Mouse (Mus musculus): Measurements from ENCODE around the gene Esrp2. TPM values are rescaled to one million over a fixed set of nuclear protein-coding genes. Genes with fewer than 3 reads are reported as not detected.

Gene Esrp2
- polyA plus RNA-seq, 1 experiment: 0.04 TPM

- no peaks in the 10 kb centered on the region for H3K79me3 ChIP-seq (ENCODE audit: low read depth)
- no peaks in the 10 kb centered on the region for H3K27me3 ChIP-seq (ENCODE audit: control insufficient read depth, insufficient read depth, insufficient read length)
Observed at GRCm38 (mm10) chr8:106137218-106137905, 588 bp upstream of the Esrp2 start.

DNA sequence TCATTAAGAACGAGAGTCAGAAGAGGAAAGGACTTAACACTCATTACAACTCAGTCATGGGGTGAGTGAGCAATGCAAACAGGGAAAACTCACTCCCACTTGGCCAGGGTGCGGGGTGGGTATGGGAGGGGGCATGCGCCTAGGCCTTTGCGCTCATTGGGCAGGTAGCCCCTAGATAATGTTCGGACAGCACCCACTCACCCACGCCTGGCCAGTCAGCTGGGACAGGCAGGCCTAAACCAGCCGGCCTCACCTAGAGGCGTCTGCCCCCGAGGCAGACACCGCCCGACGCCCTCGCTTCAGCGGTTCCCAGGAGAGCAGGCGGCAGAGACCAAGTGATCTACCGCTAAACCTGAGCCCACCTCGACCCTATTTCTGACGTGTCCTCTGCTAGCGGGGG lies 1.1 kb downstream of the Esrp2 start:
- Histone ChIP-seq H3K79me3 (ENCODE audit: low read depth) (no peaks in the 10 kb centered on the region), H3K36me3 (ENCODE audit: control insufficient read depth, insufficient read depth) (peaks cover 3% of the 10 kb centered on the region), H3ac (ENCODE audit: control insufficient read depth, insufficient read length, low read depth) (no peak overlapping the region), H3K4me3 (ENCODE audit: insufficient read depth, poor library complexity, severe bottlenecking) (no peak overlapping the region), H3K27me3 (ENCODE audit: control insufficient read depth, insufficient read depth, insufficient read length) (no peaks in the 10 kb centered on the region), H3K79me2 (ENCODE audit: control insufficient read depth, insufficient read depth) (no peaks in the 10 kb centered on the region)
- TF ChIP-seq MAX (IDR thresholded peaks at IDR 0.05) (no peak), USF1 (IDR thresholded peaks at IDR 0.05; ENCODE audit: low read depth) (no peak), FOSL1 (IDR thresholded peaks at IDR 0.05; ENCODE audit: insufficient read depth, low read length, poor library complexity, severe bottlenecking) (no peak), MYOD1 (IDR thresholded peaks at IDR 0.05; ENCODE audit: control insufficient read depth, insufficient read length, low read depth) (no peak), MYOG (IDR thresholded peaks at IDR 0.05; ENCODE audit: control insufficient read depth, extremely low read depth, insufficient read length) (no peak), CEBPB (IDR thresholded peaks at IDR 0.05; ENCODE audit: low read depth) (no peak), CTCF (IDR thresholded peaks at IDR 0.05; ENCODE audit: control insufficient read depth, insufficient read depth, insufficient read length) (no peak)

More at GRCm38 (mm10) chr8:106137218-106137905, 588 bp upstream of the Esrp2 start:
- Histone ChIP-seq H3K36me3 (ENCODE audit: control insufficient read depth, insufficient read depth) (peaks cover 3% of the 10 kb centered on the region), H3K4me3 (ENCODE audit: insufficient read depth, poor library complexity, severe bottlenecking) (no peak overlapping the region), H3ac (ENCODE audit: control insufficient read depth, insufficient read length, low read depth) (no peak overlapping the region), H3K79me2 (ENCODE audit: control insufficient read depth, insufficient read depth) (no peaks in the 10 kb centered on the region)
- TF ChIP-seq CEBPB (IDR thresholded peaks at IDR 0.05; ENCODE audit: low read depth): no peak
- TF ChIP-seq USF1 (IDR thresholded peaks at IDR 0.05; ENCODE audit: low read depth): no peak
- no peak for TF ChIP-seq MYOD1 (IDR thresholded peaks at IDR 0.05; ENCODE audit: control insufficient read depth, insufficient read length, low read depth)
- no peak for TF ChIP-seq MAX (IDR thresholded peaks at IDR 0.05)
- TF ChIP-seq CTCF (IDR thresholded peaks at IDR 0.05; ENCODE audit: control insufficient read depth, insufficient read depth, insufficient read length): no peak

DNA sequence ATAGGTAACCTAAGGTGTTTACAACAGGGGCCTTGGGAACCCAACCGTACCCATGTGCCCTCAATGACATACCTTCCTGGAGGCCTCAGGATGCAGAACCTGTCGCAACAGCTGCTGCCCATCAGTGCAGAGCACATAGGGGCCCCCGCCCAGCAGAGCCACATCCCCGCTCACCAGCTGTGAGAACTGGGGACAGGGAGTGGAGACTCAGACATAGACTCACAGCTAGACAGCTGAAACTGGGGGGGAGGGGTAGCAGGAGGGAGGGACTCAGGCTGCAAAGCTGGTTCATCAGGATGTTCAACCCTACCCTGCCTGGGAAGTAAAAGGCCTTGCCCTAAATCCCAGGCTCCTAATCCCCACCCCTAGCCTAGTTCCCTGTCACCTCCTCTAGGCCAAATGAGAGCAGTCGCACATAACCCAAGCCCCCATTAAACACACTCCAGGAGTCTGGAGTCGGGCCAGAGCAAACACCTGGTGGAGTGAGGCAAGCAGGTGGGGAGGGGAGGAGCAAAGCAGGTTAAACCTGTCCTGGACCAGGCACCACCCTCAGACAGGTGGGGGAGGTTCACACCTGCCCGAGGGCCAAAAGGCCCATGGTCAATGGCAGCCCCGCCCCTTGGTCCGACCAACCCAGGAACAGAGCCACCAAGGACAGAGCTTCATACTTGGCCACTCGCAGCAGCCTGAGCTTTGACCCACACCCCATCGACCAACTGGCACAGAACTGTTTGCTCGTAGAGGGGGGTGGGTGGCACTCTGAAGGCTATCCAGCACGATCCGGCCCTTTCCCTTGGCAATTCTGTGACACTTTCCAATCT lies 1.8 kb downstream of the Esrp2 start:
- no peaks in the 10 kb centered on the region for H3K79me2 ChIP-seq (ENCODE audit: control insufficient read depth, insufficient read depth)
- TF ChIP-seq USF1 (IDR thresholded peaks at IDR 0.05; ENCODE audit: low read depth): no peak
- TF ChIP-seq MYOG (IDR thresholded peaks at IDR 0.05; ENCODE audit: control insufficient read depth, extremely low read depth, insufficient read length): no peak
- TF ChIP-seq MYOD1 (IDR thresholded peaks at IDR 0.05; ENCODE audit: control insufficient read depth, insufficient read length, low read depth): no peak
- TF ChIP-seq MAX (IDR thresholded peaks at IDR 0.05): no peak
- H3K36me3 ChIP-seq (ENCODE audit: control insufficient read depth, insufficient read depth): peaks cover 3% of the 10 kb centered on the region
- no peaks in the 10 kb centered on the region for H3K27me3 ChIP-seq (ENCODE audit: control insufficient read depth, insufficient read depth, insufficient read length)
- no peak overlapping the region for H3ac ChIP-seq (ENCODE audit: control insufficient read depth, insufficient read length, low read depth)
- no peak overlapping the region for H3K4me3 ChIP-seq (ENCODE audit: insufficient read depth, poor library complexity, severe bottlenecking)
- H3K79me3 ChIP-seq (ENCODE audit: low read depth): no peaks in the 10 kb centered on the region

- Histone ChIP-seq H3K27me3 (ENCODE audit: control insufficient read depth, insufficient read depth, insufficient read length) (no peaks in the 10 kb centered on the region), H3K79me3 (ENCODE audit: low read depth) (no peaks in the 10 kb centered on the region), H3K36me3 (ENCODE audit: control insufficient read depth, insufficient read depth) (peaks cover 13% of the 10 kb centered on the region), H3K79me2 (ENCODE audit: control insufficient read depth, insufficient read depth) (no peaks in the 10 kb centered on the region), H3K4me3 (ENCODE audit: insufficient read depth, poor library complexity, severe bottlenecking) (no peak overlapping the region), H3ac (ENCODE audit: control insufficient read depth, insufficient read length, low read depth) (no peak overlapping the region)
- TF ChIP-seq FOSL1 (IDR thresholded peaks at IDR 0.05; ENCODE audit: insufficient read depth, low read length, poor library complexity, severe bottlenecking) (no peak), MYOG (IDR thresholded peaks at IDR 0.05; ENCODE audit: control insufficient read depth, extremely low read depth, insufficient read length) (no peak), CTCF (IDR thresholded peaks at IDR 0.05; ENCODE audit: control insufficient read depth, insufficient read depth, insufficient read length) (no peak), CEBPB (IDR thresholded peaks at IDR 0.05; ENCODE audit: low read depth) (no peak), MYOD1 (IDR thresholded peaks at IDR 0.05; ENCODE audit: control insufficient read depth, insufficient read length, low read depth) (no peak), USF1 (IDR thresholded peaks at IDR 0.05; ENCODE audit: low read depth) (no peak), MAX (IDR thresholded peaks at IDR 0.05) (no peak)
Observed at GRCm38 (mm10) chr8:106133946-106134345, 2.8 kb downstream of the Esrp2 start.

- Histone ChIP-seq H3K4me3 (ENCODE audit: insufficient read depth, poor library complexity, severe bottlenecking) (no peak overlapping the region), H3K36me3 (ENCODE audit: control insufficient read depth, insufficient read depth) (peaks cover 16% of the 10 kb centered on the region), H3K79me3 (ENCODE audit: low read depth) (no peaks in the 10 kb centered on the region), H3ac (ENCODE audit: control insufficient read depth, insufficient read length, low read depth) (no peak overlapping the region), H3K79me2 (ENCODE audit: control insufficient read depth, insufficient read depth) (no peaks in the 10 kb centered on the region), H3K27me3 (ENCODE audit: control insufficient read depth, insufficient read depth, insufficient read length) (no peaks in the 10 kb centered on the region)
- TF ChIP-seq FOSL1 (IDR thresholded peaks at IDR 0.05; ENCODE audit: insufficient read depth, low read length, poor library complexity, severe bottlenecking) (no peak), MYOG (IDR thresholded peaks at IDR 0.05; ENCODE audit: control insufficient read depth, extremely low read depth, insufficient read length) (no peak), MYOD1 (IDR thresholded peaks at IDR 0.05; ENCODE audit: control insufficient read depth, insufficient read length, low read depth) (no peak), CTCF (IDR thresholded peaks at IDR 0.05; ENCODE audit: control insufficient read depth, insufficient read depth, insufficient read length) (no peak), USF1 (IDR thresholded peaks at IDR 0.05; ENCODE audit: low read depth) (no peak), CEBPB (IDR thresholded peaks at IDR 0.05; ENCODE audit: low read depth) (no peak), MAX (IDR thresholded peaks at IDR 0.05) (no peak)
Observed at GRCm38 (mm10) chr8:106133526-106133925, 3.2 kb downstream of the Esrp2 start.
